Mouse (Mus musculus) neural tube, embryonic 13.5 days (tissue): ENCODE measurements around the gene Dph7. TPM values are rescaled to one million over a fixed set of nuclear protein-coding genes. Genes with fewer than 3 reads are reported as not detected.

ENCODE experiments used
- ATAC-seq: fragments of 200-750 bp; cut with Nextera tagmentation; 2 replicates; pipeline ENCODE4 v1.8.0; 2017; ENCODE audit warnings: low read depth, mild to moderate bottlenecking, moderate TSS enrichment, moderate library complexity
- H3K27ac ChIP-seq: fragments of 300-500 bp; sonication (generic); replicated peaks from 2 replicates; pipeline ENCODE4 v1.5.1; 2015; ENCODE audit warnings: moderate library complexity, mild to moderate bottlenecking, inconsistent platforms
- H3K27me3 ChIP-seq: fragments of 300-500 bp; sonication (generic); 2 replicates; pipeline ENCODE4 v1.6.1; 2015; ENCODE audit warnings: mild to moderate bottlenecking, inconsistent platforms
- H3K36me3 ChIP-seq: fragments of 300-500 bp; sonication (generic); 2 replicates; pipeline ENCODE4 v1.6.1; 2015; ENCODE audit warnings: mild to moderate bottlenecking, inconsistent platforms
- H3K4me1 ChIP-seq: fragments of 300-500 bp; sonication (generic); replicated peaks from 2 replicates; pipeline ENCODE4 v1.6.1; 2015; ENCODE audit warnings: inconsistent platforms
- H3K4me2 ChIP-seq: fragments of 300-500 bp; sonication (generic); 2 replicates; pipeline ENCODE4 v1.6.1; 2015; ENCODE audit warnings: inconsistent platforms, mild to moderate bottlenecking, moderate library complexity
- H3K4me3 ChIP-seq: fragments of 300-500 bp; sonication (generic); 2 replicates; pipeline ENCODE4 v1.5.1; 2015; ENCODE audit warnings: mild to moderate bottlenecking, inconsistent platforms
- H3K9ac ChIP-seq: fragments of 300-500 bp; sonication (generic); 2 replicates; pipeline ENCODE4 v1.6.1; 2015; ENCODE audit warnings: moderate library complexity, mild to moderate bottlenecking, inconsistent platforms
- H3K9me3 ChIP-seq: fragments of 300-500 bp; sonication (generic); 2 replicates; pipeline ENCODE4 v1.6.1; 2016; ENCODE audit warnings: inconsistent platforms
- WGBS: fragments of 180-500 bp; shearing (Covaris S2); methylation state at CpG from one replicate; pipeline ENCODE4 v1.1.7; 2015; 5-methylcytosine and 5-hydroxymethylcytosine counted together
- polyA plus RNA-seq: library from polyadenylated mRNA; unstranded; fragments of >200 nt; fragmentation: Nextera tagmentation; extraction: Ambion mirVana; gene quantifications from 2 replicates; pipeline ENCODE4 v1.2.1, GENCODE M21; 2015

Gene Dph7
- polyA plus RNA-seq, 1 experiment from 2014 or later: 33.6 TPM

GRCm38 (mm10) chr2:24974906-24975703, 12.9 kb downstream of the Dph7 start, which contains the start of gene Mrpl41:
Gene Mrpl41 (minus strand): TSS chr2:24975098.
- peaks cover 31% of the 10 kb centered on the region for H3K36me3 ChIP-seq
- WGBS: under 1% methylated on average over 64 of the region's 64 CpGs
- H3K4me1 ChIP-seq: peaks cover 25% of the 10 kb centered on the region
- H3K9me3 ChIP-seq: no peaks in the 10 kb centered on the region
- peak within 1 kb of the TSS; percentile 85 for H3K4me3 ChIP-seq
- peak within 1 kb of the TSS; percentile 92 for H3K27ac ChIP-seq
- H3K27me3 ChIP-seq: no peaks in the 10 kb centered on the region
- peak within 1 kb of the TSS; percentile 95 for H3K4me2 ChIP-seq
- H3K9ac ChIP-seq: peak within 1 kb of the TSS; percentile 90
- ATAC-seq: peak; percentile 100

DNA sequence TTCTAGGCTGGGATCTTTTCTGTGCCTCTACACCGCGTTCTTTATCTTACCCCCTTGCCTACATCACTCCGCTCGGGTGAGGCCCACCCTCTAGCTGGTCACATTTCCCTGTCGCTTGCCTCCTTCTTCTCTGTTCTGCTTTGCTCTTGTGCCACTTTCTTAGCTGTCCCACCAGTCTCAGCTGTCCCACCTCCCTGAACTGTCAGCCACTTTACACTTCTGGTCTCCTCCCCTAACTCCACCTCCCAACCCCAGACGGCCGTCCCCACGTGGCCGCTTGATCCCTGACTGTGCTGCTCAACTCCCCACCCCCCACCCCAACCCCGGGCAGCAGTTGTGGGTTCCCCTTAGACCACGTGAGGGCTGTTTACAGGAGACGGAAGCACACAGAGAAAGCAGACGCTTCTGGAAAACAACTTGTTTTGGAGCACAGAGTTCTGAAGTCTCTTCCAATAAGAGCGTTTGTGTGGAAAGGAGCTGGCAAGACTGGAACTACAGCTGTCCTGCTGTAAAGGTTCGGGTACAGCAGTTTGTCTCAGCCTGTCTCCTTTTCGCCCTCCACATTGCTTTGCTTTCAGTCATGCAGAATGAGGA, 13.6 kb downstream of the Dph7 start, which contains the start of gene Pnpla7:
Gene Pnpla7 (plus strand): TSS at position 330 of the 594 bp plus-strand sequence.
- peak within 1 kb of the TSS; percentile 90 for H3K9ac ChIP-seq
- H3K4me1 ChIP-seq: peaks cover 25% of the 10 kb centered on the region
- H3K36me3 ChIP-seq: peaks cover 25% of the 10 kb centered on the region
- H3K27ac ChIP-seq: peak within 1 kb of the TSS; percentile 92
- H3K9me3 ChIP-seq: no peaks in the 10 kb centered on the region
- under 1% methylated on average over 16 of the region's 16 CpGs for WGBS
- peak within 1 kb of the TSS; percentile 85 for H3K4me3 ChIP-seq
- ATAC-seq: peak; percentile 54
- H3K27me3 ChIP-seq: no peaks in the 10 kb centered on the region
- H3K4me2 ChIP-seq: peak within 1 kb of the TSS; percentile 95

DNA sequence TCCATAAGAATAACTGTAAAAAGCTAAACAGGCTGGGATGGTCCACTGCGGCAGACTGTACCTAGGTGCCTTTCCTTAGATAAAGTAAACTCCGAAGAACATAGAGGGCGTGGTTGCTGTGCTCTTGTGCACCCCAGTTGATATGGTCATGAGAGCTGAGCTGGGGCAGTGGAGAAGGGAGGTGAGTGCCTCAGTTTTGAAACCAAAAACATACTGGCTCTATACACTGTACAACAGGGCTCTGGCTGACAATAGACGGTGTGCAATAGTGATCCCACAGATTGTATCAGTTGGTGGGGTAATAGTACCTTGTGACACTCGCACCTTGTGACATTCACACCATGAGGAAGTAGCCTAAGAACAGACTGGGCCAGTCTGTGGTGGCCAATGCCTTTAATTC, 14.8 kb downstream of the Dph7 start:
- Histone ChIP-seq H3K9ac (no peak overlapping the region), H3K27ac (no peak overlapping the region), H3K36me3 (peaks cover 13% of the 10 kb centered on the region), H3K27me3 (no peaks in the 10 kb centered on the region), H3K4me2 (no peak overlapping the region), H3K4me3 (no peak overlapping the region), H3K9me3 (no peaks in the 10 kb centered on the region), H3K4me1 (peaks cover 25% of the 10 kb centered on the region)
- 93% methylated on average over 5 of the region's 5 CpGs for WGBS
- ATAC-seq: no peak

- Histone ChIP-seq H3K4me3 (no peak overlapping the region), H3K4me1 (no peaks in the 10 kb centered on the region), H3K27me3 (no peaks in the 10 kb centered on the region), H3K4me2 (no peak overlapping the region), H3K9me3 (no peaks in the 10 kb centered on the region), H3K9ac (no peak overlapping the region), H3K36me3 (0 out of 2 replicates have a peak, but pooled peaks cover 4% of the 10 kb centered on the region), H3K27ac (no peak overlapping the region)
- WGBS: 52% methylated on average over 2 of the region's 2 CpGs
- ATAC-seq: no peak
Observed at GRCm38 (mm10) chr2:24987762-24988161, 25.6 kb downstream of the Dph7 start.

DNA sequence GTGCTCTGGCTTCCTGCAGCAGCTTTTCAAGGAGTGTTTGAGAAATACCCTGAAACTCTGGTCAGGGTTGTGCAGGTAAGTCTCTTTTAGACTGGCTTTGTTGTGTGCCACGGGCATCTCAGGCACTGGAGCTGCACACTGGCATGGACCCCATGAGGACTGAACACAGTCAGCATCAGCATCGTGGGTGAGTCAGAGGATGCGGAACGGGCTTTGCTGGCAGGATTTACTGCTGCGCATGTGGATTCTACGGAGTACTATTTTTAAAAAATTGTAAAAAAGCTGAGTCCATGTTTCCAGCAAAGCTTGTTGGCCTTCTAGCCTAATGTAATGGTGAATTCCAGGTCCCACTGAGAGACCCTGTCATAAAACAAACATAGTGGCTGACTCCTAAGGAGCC, 33.1 kb downstream of the Dph7 start:
- WGBS: 90% methylated on average over 6 of the region's 6 CpGs
- Histone ChIP-seq H3K9me3 (no peaks in the 10 kb centered on the region), H3K36me3 (no peaks in the 10 kb centered on the region), H3K4me3 (no peak overlapping the region), H3K4me2 (no peak overlapping the region), H3K27ac (no peak overlapping the region), H3K27me3 (no peaks in the 10 kb centered on the region), H3K4me1 (no peaks in the 10 kb centered on the region), H3K9ac (no peak overlapping the region)
- no peak for ATAC-seq

DNA sequence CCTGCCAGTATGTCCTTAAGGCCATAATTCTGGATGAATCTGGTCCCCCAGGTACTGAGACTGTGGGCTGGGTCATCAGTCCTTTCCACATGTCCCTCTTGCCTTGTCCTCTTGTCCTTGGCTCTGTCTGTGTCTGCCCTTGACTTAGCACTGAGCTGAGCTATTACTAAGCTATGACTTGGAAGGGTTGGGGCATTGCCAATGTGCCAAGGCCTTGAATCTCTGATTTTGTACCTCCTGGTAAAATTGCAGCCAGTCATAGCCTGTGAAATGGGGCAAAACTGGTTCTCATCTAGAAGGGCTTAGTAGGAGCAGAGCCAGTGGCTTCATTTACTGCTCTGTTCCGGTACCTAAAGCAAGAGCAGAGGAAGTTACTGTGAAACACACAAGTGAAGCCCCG, 34.3 kb downstream of the Dph7 start:
- WGBS: 90% methylated on average over 2 of the region's 2 CpGs
- Histone ChIP-seq H3K4me2 (no peak overlapping the region), H3K27me3 (no peaks in the 10 kb centered on the region), H3K9ac (no peak overlapping the region), H3K27ac (no peak overlapping the region), H3K9me3 (no peaks in the 10 kb centered on the region), H3K36me3 (no peaks in the 10 kb centered on the region), H3K4me1 (no peaks in the 10 kb centered on the region), H3K4me3 (no peak overlapping the region)
- ATAC-seq: no peak

DNA sequence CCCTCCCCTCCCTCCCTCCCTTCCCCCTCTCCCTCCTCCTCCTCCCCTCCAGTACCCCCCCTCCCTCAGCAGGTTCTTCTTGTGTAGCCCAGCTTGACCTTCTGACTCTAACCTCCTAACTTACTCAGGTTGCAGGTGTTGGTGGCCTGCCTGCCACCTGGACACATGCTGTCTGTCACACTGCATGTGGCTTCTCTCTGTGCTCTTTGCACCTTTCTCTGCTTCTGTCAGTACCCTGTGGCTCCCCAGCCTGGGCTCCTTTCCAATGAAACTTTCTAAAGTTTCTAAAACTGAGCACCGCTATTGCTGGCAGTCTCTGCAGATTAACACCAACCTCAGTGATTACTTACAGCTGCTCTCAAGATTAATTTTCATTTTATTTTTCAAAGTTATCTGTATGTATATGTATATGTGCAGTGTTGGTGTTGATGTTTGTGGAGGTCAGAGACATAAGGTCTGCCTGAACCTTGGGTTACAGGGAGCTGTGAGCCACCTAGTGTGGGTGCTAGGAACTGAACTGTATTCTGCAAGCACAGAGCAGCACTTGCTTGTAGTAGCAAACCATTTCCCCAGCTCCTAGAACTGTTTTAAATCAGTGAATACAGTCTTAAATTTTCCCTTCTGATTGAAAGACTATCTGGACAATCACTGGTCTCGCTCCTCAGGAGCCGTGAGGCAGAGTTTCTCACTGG, 38.5 kb downstream of the Dph7 start:
- Histone ChIP-seq H3K4me3 (no peak overlapping the region), H3K9ac (no peak overlapping the region), H3K9me3 (no peaks in the 10 kb centered on the region), H3K27me3 (no peaks in the 10 kb centered on the region), H3K4me2 (no peak overlapping the region), H3K27ac (no peak overlapping the region), H3K4me1 (no peaks in the 10 kb centered on the region), H3K36me3 (no peaks in the 10 kb centered on the region)
- whole genome bisulfite sequencing: 88% methylated on average over 3 of the region's 3 CpGs
- no peak for ATAC-seq

GRCm38 (mm10) chr2:25003946-25004786, 42.0 kb downstream of the Dph7 start:
- WGBS: 82% methylated on average over 9 of the region's 9 CpGs
- H3K4me3 ChIP-seq: no peak overlapping the region
- no peaks in the 10 kb centered on the region for H3K4me1 ChIP-seq
- H3K27me3 ChIP-seq: no peaks in the 10 kb centered on the region
- H3K9ac ChIP-seq: no peak overlapping the region
- H3K36me3 ChIP-seq: no peaks in the 10 kb centered on the region
- no peak overlapping the region for H3K4me2 ChIP-seq
- no peak for ATAC-seq
- no peaks in the 10 kb centered on the region for H3K9me3 ChIP-seq
- no peak overlapping the region for H3K27ac ChIP-seq

DNA sequence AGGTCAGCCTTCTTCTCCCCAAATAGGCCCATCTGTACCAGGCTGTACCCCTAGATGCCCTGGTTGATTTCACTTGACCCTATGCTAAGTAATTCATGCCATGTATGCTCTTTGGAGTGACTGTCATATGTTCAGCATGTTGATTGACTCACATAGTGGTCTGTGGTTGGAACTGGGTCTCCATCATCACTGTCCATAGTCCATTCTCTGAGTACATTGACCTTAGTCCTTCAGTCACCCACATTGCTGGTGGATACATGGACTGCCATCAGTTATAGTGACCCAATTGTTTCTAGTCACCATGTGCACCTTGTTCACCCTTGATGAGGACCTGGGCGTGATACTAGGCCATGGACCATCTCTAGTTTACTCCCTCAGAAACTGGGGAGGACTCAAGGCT, 44.6 kb downstream of the Dph7 start:
- Histone ChIP-seq H3K9ac (no peak overlapping the region), H3K4me3 (no peak overlapping the region), H3K4me1 (no peaks in the 10 kb centered on the region), H3K27me3 (no peaks in the 10 kb centered on the region), H3K36me3 (no peaks in the 10 kb centered on the region), H3K4me2 (no peak overlapping the region), H3K27ac (no peak overlapping the region), H3K9me3 (no peaks in the 10 kb centered on the region)
- WGBS: 91% methylated on average over 1 of the region's 1 CpGs
- no peak for ATAC-seq

GRCm38 (mm10) chr2:25008250-25008649, 46.0 kb downstream of the Dph7 start:
- no peak overlapping the region for H3K4me2 ChIP-seq
- no peak overlapping the region for H3K4me3 ChIP-seq
- ATAC-seq: no peak
- H3K27ac ChIP-seq: no peak overlapping the region
- no peaks in the 10 kb centered on the region for H3K9me3 ChIP-seq
- H3K4me1 ChIP-seq: no peaks in the 10 kb centered on the region
- H3K27me3 ChIP-seq: no peaks in the 10 kb centered on the region
- no peaks in the 10 kb centered on the region for H3K36me3 ChIP-seq
- H3K9ac ChIP-seq: no peak overlapping the region
